Mouse (Mus musculus) embryonic facial prominence, embryonic 13.5 days (tissue): Measurements from ENCODE around the gene Phxr2. TPM values are rescaled to one million over a fixed set of nuclear protein-coding genes. Genes with fewer than 3 reads are reported as not detected.
"Not testable (repeated sequence)": the region's sequence is repeated elsewhere in the genome, so short reads cannot be mapped to it uniquely, and the experiment has no call there.

Experiments used
- ATAC-seq: fragments of 200-750 bp; cut with Nextera tagmentation; 2 replicates; pipeline ENCODE4 v1.8.0; 2017; ENCODE audit warnings: low read depth; ENCODE audit not compliant: insufficient number of reproducible peaks, insufficient read depth, low FRiP score, low TSS enrichment
- H3K27ac ChIP-seq: fragments of 300-500 bp; sonication (generic); 2 replicates; pipeline ENCODE4 v1.5.1; 2015; ENCODE audit warnings: moderate library complexity, mild to moderate bottlenecking, inconsistent platforms
- H3K27me3 ChIP-seq: fragments of 300-500 bp; sonication (generic); 2 replicates; pipeline ENCODE4 v1.6.1; 2015; ENCODE audit warnings: mild to moderate bottlenecking, inconsistent platforms
- H3K36me3 ChIP-seq: fragments of 300-500 bp; sonication (generic); 2 replicates; pipeline ENCODE4 v1.6.1; 2015; ENCODE audit warnings: mild to moderate bottlenecking, inconsistent platforms
- H3K4me1 ChIP-seq: fragments of 300-500 bp; sonication (generic); 2 replicates; pipeline ENCODE4 v1.6.1; 2015; ENCODE audit warnings: inconsistent platforms
- H3K4me2 ChIP-seq: fragments of 300-500 bp; sonication (generic); 2 replicates; pipeline ENCODE4 v1.6.1; 2015; ENCODE audit warnings: moderate library complexity, mild to moderate bottlenecking, inconsistent platforms
- H3K4me3 ChIP-seq: fragments of 300-500 bp; sonication (generic); 2 replicates; pipeline ENCODE4 v1.5.1; 2015; ENCODE audit warnings: mild to moderate bottlenecking, inconsistent platforms
- H3K9ac ChIP-seq: fragments of 300-500 bp; sonication (generic); 2 replicates; pipeline ENCODE4 v1.6.1; 2015; ENCODE audit warnings: mild to moderate bottlenecking, inconsistent platforms
- H3K9me3 ChIP-seq: fragments of 300-500 bp; sonication (generic); 2 replicates; pipeline ENCODE4 v1.6.1; 2016; ENCODE audit warnings: inconsistent platforms
- WGBS: fragments of 180-500 bp; shearing (Covaris S2); methylation state at CpG from one replicate; pipeline ENCODE4 v1.1.7; 2015; ENCODE audit warnings: mixed read lengths; 5-methylcytosine and 5-hydroxymethylcytosine counted together
- polyA plus RNA-seq: library from polyadenylated mRNA; unstranded; fragments of >200 nt; fragmentation: Nextera tagmentation; extraction: Ambion mirVana; gene quantifications from 2 replicates; pipeline ENCODE4 v1.2.1, GENCODE M21; 2015

Gene Phxr2
- polyA plus RNA-seq, 1 experiment from 2014 or later: not detected

DNA sequence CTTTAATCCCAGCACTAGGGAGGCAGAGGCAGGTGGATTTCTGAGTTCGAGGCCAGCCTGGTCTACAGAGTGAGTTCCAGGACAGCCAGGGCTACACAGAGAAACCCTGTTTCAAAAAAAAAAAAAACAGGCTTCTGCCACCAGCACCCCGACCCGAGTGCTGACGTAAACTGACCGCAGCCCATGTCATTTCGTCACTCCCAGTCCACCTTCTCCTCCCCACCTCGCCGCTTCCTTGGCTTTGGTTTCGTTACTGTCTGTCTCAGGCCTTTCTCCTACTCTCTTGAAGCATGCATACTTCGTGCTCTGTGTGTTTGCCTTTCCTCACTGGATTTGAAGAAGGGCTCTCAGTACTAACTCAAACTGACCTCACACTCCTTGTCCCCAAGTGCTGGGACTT, 31.6 kb upstream of the Phxr2 start:
- H3K27ac ChIP-seq, H3K4me1 ChIP-seq, ATAC-seq, H3K27me3 ChIP-seq, H3K9ac ChIP-seq, H3K4me3 ChIP-seq, H3K9me3 ChIP-seq, H3K4me2 ChIP-seq: not testable (repeated sequence)
- WGBS: 93% methylated on average over 10 of the region's 10 CpGs
- H3K36me3 ChIP-seq: peaks cover 12% of the 10 kb centered on the region; the same call in 1 of the 2 replicates

GRCm38 (mm10) chr10:99156808-99157207, 30.7 kb upstream of the Phxr2 start:
- 92% methylated on average over 5 of the region's 5 CpGs for WGBS

GRCm38 (mm10) chr10:99154635-99155034, 28.5 kb upstream of the Phxr2 start:
- Histone ChIP-seq H3K4me2 (no peak overlapping the region), H3K36me3 (peaks cover 12% of the 10 kb centered on the region; the same call in 1 of the 2 replicates), H3K27me3 (no peaks in the 10 kb centered on the region), H3K4me3 (no peak overlapping the region), H3K9ac (no peak overlapping the region), H3K27ac (no peak overlapping the region), H3K4me1 (no peaks in the 10 kb centered on the region), H3K9me3 (no peaks in the 10 kb centered on the region)
- no peak for ATAC-seq
- WGBS: 86% methylated on average over 8 of the region's 8 CpGs

More at GRCm38 (mm10) chr10:99156808-99157207, 30.7 kb upstream of the Phxr2 start:
- Histone ChIP-seq H3K9me3 (no peaks in the 10 kb centered on the region), H3K27me3 (no peaks in the 10 kb centered on the region), H3K9ac (no peak overlapping the region), H3K27ac (no peak overlapping the region), H3K4me2 (no peak overlapping the region), H3K4me1 (no peaks in the 10 kb centered on the region), H3K36me3 (peaks cover 12% of the 10 kb centered on the region; the same call in 1 of the 2 replicates), H3K4me3 (no peak overlapping the region)
- no peak for ATAC-seq

GRCm38 (mm10) chr10:99152063-99152462, 25.9 kb upstream of the Phxr2 start:
- WGBS: 94% methylated on average over 6 of the region's 6 CpGs
- ATAC-seq: no peak
- Histone ChIP-seq H3K27ac (no peak overlapping the region), H3K27me3 (no peaks in the 10 kb centered on the region), H3K4me3 (no peak overlapping the region), H3K9ac (no peak overlapping the region), H3K4me1 (no peaks in the 10 kb centered on the region), H3K36me3 (peaks cover 12% of the 10 kb centered on the region; the same call in 1 of the 2 replicates), H3K9me3 (no peaks in the 10 kb centered on the region), H3K4me2 (no peak overlapping the region)

- no peak overlapping the region for H3K9ac ChIP-seq
- H3K27ac ChIP-seq: no peak overlapping the region
- peaks cover 9% of the 10 kb centered on the region; the same call in 1 of the 2 replicates for H3K36me3 ChIP-seq
- no peaks in the 10 kb centered on the region for H3K27me3 ChIP-seq
- ATAC-seq: no peak
- 89% methylated on average over 1 of the region's 1 CpGs for WGBS
- H3K4me3 ChIP-seq: no peak overlapping the region
- H3K4me1 ChIP-seq: no peaks in the 10 kb centered on the region
- no peak overlapping the region for H3K4me2 ChIP-seq
- H3K9me3 ChIP-seq: no peaks in the 10 kb centered on the region
Observed at GRCm38 (mm10) chr10:99151580-99151979, 25.5 kb upstream of the Phxr2 start.

DNA sequence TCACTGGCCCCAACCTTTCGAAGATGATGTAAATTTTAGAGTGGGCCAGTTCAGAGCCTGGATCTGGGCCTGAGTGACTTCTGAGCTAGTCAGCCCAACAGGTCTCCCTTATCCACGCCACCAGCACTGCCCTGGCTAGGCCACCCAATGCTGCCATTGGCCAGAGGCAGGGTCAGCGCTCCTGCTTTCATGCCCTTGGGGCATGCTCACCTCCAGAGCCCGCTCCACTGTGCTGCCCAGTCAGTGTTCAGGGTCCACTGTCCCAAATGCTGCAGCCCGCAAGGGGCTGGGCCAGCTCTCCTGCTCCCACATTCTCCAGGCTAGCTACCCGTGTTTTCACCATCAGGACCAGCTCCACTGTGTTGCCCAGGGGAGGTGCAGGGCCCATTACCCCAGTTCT, 23.9 kb upstream of the Phxr2 start:
- no peak overlapping the region for H3K9ac ChIP-seq
- peaks cover 5% of the 10 kb centered on the region; the same call in 1 of the 2 replicates for H3K36me3 ChIP-seq
- H3K4me1 ChIP-seq: no peaks in the 10 kb centered on the region
- H3K27ac ChIP-seq: no peak overlapping the region
- no peak overlapping the region for H3K4me3 ChIP-seq
- ATAC-seq: no peak
- no peaks in the 10 kb centered on the region for H3K27me3 ChIP-seq
- WGBS: 83% methylated on average over 6 of the region's 6 CpGs
- no peaks in the 10 kb centered on the region for H3K9me3 ChIP-seq
- no peak overlapping the region for H3K4me2 ChIP-seq

DNA sequence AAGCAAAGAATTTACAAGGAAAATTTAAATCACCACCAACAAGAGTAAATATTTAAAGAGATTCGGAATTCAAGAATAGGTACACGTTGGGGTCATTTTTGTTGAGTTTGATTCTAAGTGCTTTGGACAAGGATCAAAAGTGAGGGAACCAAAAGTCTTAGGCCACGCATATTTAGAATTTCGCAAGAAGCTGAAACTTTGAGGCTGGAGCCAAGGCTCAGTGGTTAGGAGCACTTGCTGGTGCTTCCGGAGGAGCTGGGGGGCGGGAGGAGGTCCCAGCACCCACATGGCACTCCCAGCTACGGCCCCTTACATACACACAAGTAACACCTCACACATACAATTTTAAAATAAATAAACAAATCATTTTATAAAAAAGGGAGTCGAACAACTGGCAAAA, 20.5 kb upstream of the Phxr2 start:
- Histone ChIP-seq H3K4me3 (no peak overlapping the region), H3K9ac (no peak overlapping the region), H3K4me2 (no peak overlapping the region), H3K36me3 (no peaks in the 10 kb centered on the region; the same call in 1 of the 2 replicates), H3K27ac (no peak overlapping the region), H3K4me1 (no peaks in the 10 kb centered on the region), H3K9me3 (no peaks in the 10 kb centered on the region), H3K27me3 (no peaks in the 10 kb centered on the region)
- no peak for ATAC-seq
- WGBS: 93% methylated on average over 8 of the region's 8 CpGs

- H3K9me3 ChIP-seq: no peaks in the 10 kb centered on the region
- H3K4me3 ChIP-seq: no peak overlapping the region
- H3K27me3 ChIP-seq: no peaks in the 10 kb centered on the region
- no peak for ATAC-seq
- no peaks in the 10 kb centered on the region; the same call in 1 of the 2 replicates for H3K36me3 ChIP-seq
- H3K9ac ChIP-seq: no peak overlapping the region
- no peaks in the 10 kb centered on the region for H3K4me1 ChIP-seq
- no peak overlapping the region for H3K4me2 ChIP-seq
- no peak overlapping the region for H3K27ac ChIP-seq
- 76% methylated on average over 8 of the region's 8 CpGs for WGBS
Observed at GRCm38 (mm10) chr10:99145611-99146010, 19.5 kb upstream of the Phxr2 start.

GRCm38 (mm10) chr10:99136337-99136736, 10.2 kb upstream of the Phxr2 start:
- no peaks in the 10 kb centered on the region for H3K9me3 ChIP-seq
- H3K9ac ChIP-seq: no peak overlapping the region
- H3K27me3 ChIP-seq: no peaks in the 10 kb centered on the region
- no peak overlapping the region for H3K4me2 ChIP-seq
- H3K27ac ChIP-seq: no peak overlapping the region
- H3K4me1 ChIP-seq: no peaks in the 10 kb centered on the region; the same call in 1 of the 2 replicates
- 74% methylated on average over 5 of the region's 5 CpGs for WGBS
- H3K4me3 ChIP-seq: no peak overlapping the region
- peaks cover 5% of the 10 kb centered on the region; the same call in 1 of the 2 replicates for H3K36me3 ChIP-seq
- no peak for ATAC-seq

DNA sequence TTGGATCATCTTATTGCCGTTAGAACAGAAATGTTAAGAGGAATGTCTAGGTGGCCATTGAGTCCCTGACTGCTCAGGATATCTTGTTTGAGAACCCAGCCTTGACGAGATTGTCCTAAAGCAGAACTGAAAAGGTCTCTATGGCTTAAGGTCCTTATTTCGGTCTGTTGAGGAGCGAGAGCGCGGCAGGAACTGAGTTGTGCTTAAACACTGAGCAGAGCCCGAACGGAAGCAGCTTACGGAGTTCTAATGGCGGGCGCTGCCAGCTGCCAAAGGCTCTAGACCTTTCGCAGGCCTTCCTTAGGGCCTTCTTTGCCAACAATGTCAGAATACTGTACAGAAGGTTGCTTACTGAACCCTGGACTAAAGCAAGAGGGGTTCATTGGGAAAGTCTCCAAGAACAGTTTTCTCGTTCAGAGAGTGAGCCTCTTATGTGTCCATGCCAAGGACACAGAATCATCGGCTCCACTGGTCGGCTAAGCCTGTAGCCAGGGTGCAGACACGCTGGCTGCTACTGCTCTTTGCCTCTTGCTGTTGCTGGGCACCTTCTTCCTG, 7.3 kb upstream of the Phxr2 start:
- Histone ChIP-seq H3K27me3 (no peaks in the 10 kb centered on the region), H3K9ac (no peak overlapping the region), H3K4me2 (no peak overlapping the region), H3K9me3 (no peaks in the 10 kb centered on the region), H3K4me1 (peaks cover 12% of the 10 kb centered on the region), H3K36me3 (peaks cover 16% of the 10 kb centered on the region), H3K27ac (no peak overlapping the region), H3K4me3 (no peak overlapping the region)
- ATAC-seq: no peak
- WGBS: 94% methylated on average over 16 of the region's 16 CpGs

DNA sequence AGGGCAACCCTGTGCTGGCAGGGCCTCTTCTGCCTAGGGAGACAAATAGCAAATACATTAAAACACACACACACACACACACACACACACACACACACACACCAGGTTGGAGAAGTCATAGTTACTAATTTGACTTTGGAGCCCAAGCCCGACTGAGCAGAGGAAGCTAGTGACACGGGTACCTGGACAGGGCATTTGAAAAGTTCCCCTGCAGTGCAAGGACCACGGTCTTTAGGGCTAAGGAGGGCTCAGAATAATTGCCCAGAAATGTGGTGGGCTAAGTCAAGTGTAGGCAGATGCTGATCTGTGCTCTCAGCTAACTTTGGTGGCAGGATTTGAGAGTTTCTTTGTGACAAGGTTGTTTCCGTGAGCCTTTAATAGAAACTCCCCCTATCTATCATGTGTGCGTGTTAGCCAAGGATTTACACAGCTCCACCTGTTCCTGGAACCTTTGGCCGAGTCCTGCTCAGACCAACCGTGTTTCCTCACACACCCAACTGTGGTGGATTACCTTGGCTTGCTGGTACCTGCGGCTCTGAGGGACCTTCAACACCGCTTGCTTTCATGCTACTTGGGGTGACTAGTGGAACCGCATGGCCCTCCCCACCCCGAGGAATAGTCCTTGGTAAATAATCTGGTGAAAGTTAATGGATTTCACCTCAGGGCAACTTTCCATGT, 6.6 kb upstream of the Phxr2 start:
- 93% methylated on average over 11 of the region's 11 CpGs for WGBS
- H3K27ac ChIP-seq: no peak overlapping the region
- no peak for ATAC-seq

GRCm38 (mm10) chr10:99132189-99132588, 6.1 kb upstream of the Phxr2 start:
- H3K27me3 ChIP-seq: no peaks in the 10 kb centered on the region
- H3K4me3 ChIP-seq: no peak overlapping the region
- H3K27ac ChIP-seq: no peak overlapping the region
- no peak overlapping the region for H3K9ac ChIP-seq
- 83% methylated on average over 6 of the region's 6 CpGs for WGBS
- peaks cover 16% of the 10 kb centered on the region for H3K36me3 ChIP-seq
- no peaks in the 10 kb centered on the region for H3K9me3 ChIP-seq
- peaks cover 12% of the 10 kb centered on the region for H3K4me1 ChIP-seq
- no peak overlapping the region for H3K4me2 ChIP-seq
- no peak for ATAC-seq

More for the DNA sequence above, 6.6 kb upstream of the Phxr2 start:
- Histone ChIP-seq H3K9me3 (no peaks in the 10 kb centered on the region), H3K36me3 (peaks cover 16% of the 10 kb centered on the region), H3K4me1 (peaks cover 12% of the 10 kb centered on the region), H3K4me2 (no peak overlapping the region), H3K4me3 (no peak overlapping the region), H3K27me3 (no peaks in the 10 kb centered on the region), H3K9ac (no peak overlapping the region)
